ENCODE assay signal across 8 mouse cellular contexts in the genomic region with DNA sequence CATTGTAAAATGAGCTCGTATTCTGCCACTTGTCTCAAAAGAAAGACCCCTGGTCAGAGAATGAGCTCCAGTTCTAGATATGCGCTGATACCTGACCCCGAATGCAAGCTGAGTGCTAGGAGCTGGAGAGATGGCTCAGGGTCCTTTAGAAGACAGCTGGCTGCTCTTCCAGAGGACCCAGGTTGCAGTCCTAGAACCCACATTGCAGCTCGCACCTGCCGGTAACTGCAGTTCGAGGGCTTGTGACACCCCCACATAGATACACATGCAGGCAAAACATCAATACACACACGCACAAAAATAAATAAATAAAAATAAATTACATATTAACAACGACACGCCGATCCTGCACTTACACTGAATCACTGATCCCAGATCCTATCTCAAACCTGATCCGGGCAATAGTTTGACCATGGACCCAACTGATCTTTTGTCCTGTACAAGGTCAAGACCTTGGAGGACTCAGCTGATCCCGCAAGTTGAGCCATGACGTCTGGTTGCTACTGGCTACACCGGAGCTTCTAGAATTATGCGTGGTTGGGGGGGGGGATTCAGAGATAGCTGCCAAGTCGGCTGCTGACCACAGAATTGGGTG. TPM values are rescaled to one million over a fixed set of nuclear protein-coding genes. Genes with fewer than 3 reads are reported as not detected.
DNase-seq lines count a peak whose midpoint lies in the region; ATAC-seq and TF ChIP-seq lines count a peak whose summit lies in the region.

No protein-coding gene starts in this region.

- H3K27ac ChIP-seq in testis, adult 2 months (ENCODE audit: control insufficient read depth, insufficient read depth, low read depth, low read length), result peak overlapping the region; percentile 79
- H3K27ac ChIP-seq in limb, embryonic 15.5 days, result peak overlapping the region; percentile 80
- peak overlapping the region; percentile 83; the same call in 1 of the 2 replicates for H3K27ac ChIP-seq in stomach, postnatal 0 days (replicated peaks)

- no peak for TF ChIP-seq POLR2A in testis, adult 2 months (IDR thresholded peaks at IDR 0.05; ENCODE audit: control insufficient read depth, low read depth, low read length)

- WGBS in limb, embryonic 15.5 days, result 37% methylated on average over 16 of the region's 16 CpGs
- 29% methylated on average over 16 of the region's 16 CpGs for WGBS in stomach, postnatal 0 days

- peak; percentile 39 for DNase-seq in cerebellum, adult 8-10 months
- no peak for DNase-seq in cerebellum, adult 9-11 months
- no peak for DNase-seq in testis, postnatal 14 days (ENCODE audit: low spot score)
- DNase-seq in stomach, postnatal 0 days (ENCODE audit: low spot score), result no peak
- no peak for DNase-seq in adrenal gland, adult (ENCODE audit: inconsistent age in 2 of 2, low spot score in 1 of 2)
- DNase-seq in frontal cortex, postnatal 25 days (ENCODE audit: low spot score in 2 of 2), result no peak

- peaks cover 20% of the 10 kb centered on the region for H3K4me1 ChIP-seq in testis, adult 2 months (ENCODE audit: control insufficient read depth, insufficient read depth, low read length)
- peaks cover 14% of the 10 kb centered on the region for H3K4me1 ChIP-seq in limb, embryonic 15.5 days
- no peaks in the 10 kb centered on the region for H3K4me1 ChIP-seq in stomach, postnatal 0 days (replicated peaks; ENCODE audit: control insufficient read depth, insufficient read depth)

- H3K9me3 ChIP-seq in limb, embryonic 15.5 days, result no peaks in the 10 kb centered on the region
- no peaks in the 10 kb centered on the region for H3K9me3 ChIP-seq in stomach, postnatal 0 days (ENCODE audit: control insufficient read depth, low read length)

- TF ChIP-seq EP300 in stomach, postnatal 0 days (optimal IDR thresholded peaks at IDR 0.05), result no peak

- H3K27me3 ChIP-seq in testis, adult 2 months (ENCODE audit: control insufficient read depth, insufficient read depth, low read length), result no peaks in the 10 kb centered on the region
- H3K27me3 ChIP-seq in limb, embryonic 15.5 days, result no peaks in the 10 kb centered on the region
- H3K27me3 ChIP-seq in stomach, postnatal 0 days (ENCODE audit: control insufficient read depth, insufficient read depth, low read length), result no peaks in the 10 kb centered on the region

- no peak for TF ChIP-seq CTCF in testis, adult 2 months (IDR thresholded peaks at IDR 0.05; ENCODE audit: control insufficient read depth, insufficient read depth, insufficient replicate concordance, low read depth, low read length)
- TF ChIP-seq CTCF in stomach, postnatal 0 days (IDR thresholded peaks at IDR 0.05; ENCODE audit: low read depth), result no peak

- ATAC-seq in limb, embryonic 15.5 days (ENCODE audit: insufficient number of reproducible peaks, low FRiP score, low TSS enrichment, low read depth), result peak; percentile 26; the same call in 1 of the 2 replicates
- peak; percentile 21; the same call in 1 of the 2 replicates for ATAC-seq in stomach, postnatal 0 days (ENCODE audit: low FRiP score, low TSS enrichment)

- peak overlapping the region; percentile 82; the same call in 1 of the 2 replicates for H3K9ac ChIP-seq in limb, embryonic 15.5 days
- H3K9ac ChIP-seq in stomach, postnatal 0 days (ENCODE audit: low read length), result no peak overlapping the region; the same call in 1 of the 2 replicates

- peak overlapping the region; percentile 78 for H3K4me2 ChIP-seq in limb, embryonic 15.5 days
- peak overlapping the region; percentile 75 for H3K4me2 ChIP-seq in stomach, postnatal 0 days (replicated peaks; ENCODE audit: low read depth)

- peak overlapping the region; percentile 88 for H3K4me3 ChIP-seq in testis, adult 2 months (ENCODE audit: control insufficient read depth, low read depth, low read length)
- peak overlapping the region; percentile 63 for H3K4me3 ChIP-seq in limb, embryonic 15.5 days
- peak overlapping the region; percentile 63 for H3K4me3 ChIP-seq in stomach, postnatal 0 days (ENCODE audit: low read depth, low read length)

- no peaks in the 10 kb centered on the region for H3K36me3 ChIP-seq in testis, adult 2 months (ENCODE audit: control insufficient read depth, insufficient read depth, low read length)
- H3K36me3 ChIP-seq in limb, embryonic 15.5 days, result no peaks in the 10 kb centered on the region
- no peaks in the 10 kb centered on the region for H3K36me3 ChIP-seq in stomach, postnatal 0 days (ENCODE audit: control insufficient read depth, insufficient read depth, low read length)

RNA-seq across cellular contexts. Expression of a gene that starts 2.1 kb away (rescaled TPM):
- polyA plus RNA-seq in testis, adult 2 months (2012; rRNA removed), result 1.0 TPM in 2 replicates
- polyA plus RNA-seq in limb, embryonic 15.5 days (2015; fragmentation: Nextera tagmentation; extraction: Ambion mirVana), result 0.38 and 0.52 TPM in 2 replicates
- 0.13 and 0.27 TPM in 2 replicates for polyA plus RNA-seq in stomach, postnatal 0 days (2015; fragmentation: Nextera tagmentation; extraction: Ambion mirVana)

RNA-seq across cellular contexts. Expression of a gene that starts 6.7 kb away (rescaled TPM):
- polyA plus RNA-seq in testis, adult 2 months (2012; rRNA removed), result 0.08 and 0.27 TPM in 2 replicates
- not detected in 2 replicates for polyA plus RNA-seq in limb, embryonic 15.5 days (2015; fragmentation: Nextera tagmentation; extraction: Ambion mirVana)
- 0.10 and 0.13 TPM in 2 replicates for polyA plus RNA-seq in stomach, postnatal 0 days (2015; fragmentation: Nextera tagmentation; extraction: Ambion mirVana)

RNA-seq across cellular contexts. Expression of a gene that starts 9.1 kb away (rescaled TPM):
- 5.5 and 5.6 TPM in 2 replicates for polyA plus RNA-seq in testis, adult 2 months (2012; rRNA removed)
- 17.6 and 21.3 TPM in 2 replicates for polyA plus RNA-seq in limb, embryonic 15.5 days (2015; fragmentation: Nextera tagmentation; extraction: Ambion mirVana)
- 30.0 and 32.3 TPM in 2 replicates for polyA plus RNA-seq in stomach, postnatal 0 days (2015; fragmentation: Nextera tagmentation; extraction: Ambion mirVana)

RNA-seq across cellular contexts. Expression of a gene that starts 19.1 kb away (rescaled TPM):
- 134 and 144 TPM in 2 replicates for polyA plus RNA-seq in testis, adult 2 months (2012; rRNA removed)
- 169 and 184 TPM in 2 replicates for polyA plus RNA-seq in limb, embryonic 15.5 days (2015; fragmentation: Nextera tagmentation; extraction: Ambion mirVana)
- polyA plus RNA-seq in stomach, postnatal 0 days (2015; fragmentation: Nextera tagmentation; extraction: Ambion mirVana), result 230 and 240 TPM in 2 replicates

RNA-seq across cellular contexts. Expression of a gene that starts 22.7 kb away (rescaled TPM):
- polyA plus RNA-seq in testis, adult 2 months (2012; rRNA removed), result 18.7 and 23.4 TPM in 2 replicates
- 84.1 and 91.5 TPM in 2 replicates for polyA plus RNA-seq in limb, embryonic 15.5 days (2015; fragmentation: Nextera tagmentation; extraction: Ambion mirVana)
- polyA plus RNA-seq in stomach, postnatal 0 days (2015; fragmentation: Nextera tagmentation; extraction: Ambion mirVana), result 48.8 and 55.1 TPM in 2 replicates
